17 mouse cellular contexts compared by ENCODE assay signal in genomic region chr19:18666966-18667365, GRCm38 (mm10).
"Had no signal": no experiment of that assay in that cellular context is flagged by ENCODE, and none has a peak within 500 bp of the region (broad histone marks: within the 10 kb centered on the region; RNA-seq: fewer than 3 reads in every experiment).

No protein-coding gene starts in this region.

- H3K36me3 ChIP-seq: midbrain, embryonic 10.5 days; midbrain, embryonic 13.5 days; midbrain, embryonic 15.5 days; neural tube, embryonic 13.5 days; neural tube, embryonic 15.5 days had no signal

- H3K27ac ChIP-seq: liver, embryonic 14.5 days; midbrain, embryonic 10.5 days; midbrain, embryonic 13.5 days; midbrain, embryonic 15.5 days; neural tube, embryonic 13.5 days; neural tube, embryonic 15.5 days had no signal

- H3K4me2 ChIP-seq: lung, embryonic 14.5 days; midbrain, embryonic 13.5 days; midbrain, embryonic 15.5 days; neural tube, embryonic 13.5 days; neural tube, embryonic 15.5 days had no signal

- H3K27me3 ChIP-seq: midbrain, embryonic 13.5 days; midbrain, embryonic 15.5 days; neural tube, embryonic 13.5 days; neural tube, embryonic 15.5 days had no signal

- H3K9ac ChIP-seq: liver, embryonic 14.5 days; lung, embryonic 14.5 days; midbrain, embryonic 13.5 days; midbrain, embryonic 15.5 days; neural tube, embryonic 13.5 days; neural tube, embryonic 15.5 days had no signal

- H3K4me3 ChIP-seq: midbrain, embryonic 10.5 days; midbrain, embryonic 13.5 days; midbrain, embryonic 15.5 days; myocyte; neural tube, embryonic 13.5 days; neural tube, embryonic 15.5 days had no signal

- ATAC-seq: midbrain, embryonic 13.5 days; midbrain, embryonic 15.5 days had no signal

- DNase-seq: lung, adult 18-20 months; lung, embryonic 14.5 days; lung, postnatal 10 days; lung, postnatal 4 days; right cerebral cortex, postnatal 14 days; right cerebral cortex, postnatal 4 days; spleen, adult 18-20 months; thymus, adult 18-20 months; thymus, postnatal 14 days; thymus, postnatal 36 days had no signal

- H3K9me3 ChIP-seq: midbrain, embryonic 10.5 days; midbrain, embryonic 13.5 days; midbrain, embryonic 15.5 days; neural tube, embryonic 13.5 days; neural tube, embryonic 15.5 days had no signal
